Mouse (Mus musculus) hindbrain, postnatal 0 days (tissue): ENCODE measurements around the gene Plcb1. TPM values are rescaled to one million over a fixed set of nuclear protein-coding genes. Genes with fewer than 3 reads are reported as not detected.

Source experiments
- ATAC-seq: fragments of 200-750 bp; cut with Nextera tagmentation; 2 replicates; pipeline ENCODE4 v1.8.0; 2017; ENCODE audit warnings: mild to moderate bottlenecking, moderate TSS enrichment, moderate library complexity
- DNase-seq: peaks from one replicate; pipeline ENCODE4 v3.0.0-alpha.2; 2015; ENCODE audit warnings: low spot score
- H3K27ac ChIP-seq: fragments of 300-500 bp; sonication (generic); 2 replicates; pipeline ENCODE4 v1.5.1; 2014; ENCODE audit warnings: mild to moderate bottlenecking
- H3K27me3 ChIP-seq: fragments of 300-500 bp; sonication (generic); 2 replicates; pipeline ENCODE4 v1.6.1; 2014; ENCODE audit warnings: low read length, mixed read lengths; ENCODE audit not compliant: insufficient read depth
- H3K36me3 ChIP-seq: fragments of 300-500 bp; sonication (generic); 2 replicates; pipeline ENCODE4 v1.6.1; 2014; ENCODE audit warnings: low read length, mixed read lengths; ENCODE audit not compliant: insufficient read depth
- H3K4me1 ChIP-seq: fragments of 300-500 bp; sonication (generic); 2 replicates; pipeline ENCODE4 v1.6.1; 2014; ENCODE audit warnings: antibody characterized with exemption, low read length, mixed read lengths; ENCODE audit not compliant: insufficient read depth
- H3K4me2 ChIP-seq: fragments of 300-500 bp; sonication (generic); 2 replicates; pipeline ENCODE4 v1.6.1; 2014; ENCODE audit warnings: low read depth, mild to moderate bottlenecking, low read length, moderate library complexity, mixed read lengths
- H3K4me3 ChIP-seq: fragments of 300-500 bp; sonication (generic); 2 replicates; pipeline ENCODE4 v1.5.1; 2014; ENCODE audit warnings: low read length
- H3K9ac ChIP-seq: fragments of 300-500 bp; sonication (generic); replicated peaks from 2 replicates; pipeline ENCODE4 v1.6.1; 2014; ENCODE audit warnings: mild to moderate bottlenecking, low read length, moderate library complexity, mixed read lengths
- H3K9me3 ChIP-seq: fragments of 300-500 bp; sonication (generic); 2 replicates; pipeline ENCODE4 v1.6.1; 2016; ENCODE audit warnings: low read length, mixed read lengths
- CTCF ChIP-seq: IDR thresholded peaks from 2 replicates; pipeline ENCODE4 v1.5.1; 2016; ENCODE audit warnings: antibody characterized with exemption, control low read depth, low read depth
- whole genome bisulfite sequencing: fragments of 180-500 bp; shearing (Covaris S2); extraction: QIAGEN DNeasy Blood & Tissue Kit; methylation state at CpG from one replicate; pipeline ENCODE4 v1.1.7; 2014; 5-methylcytosine and 5-hydroxymethylcytosine counted together
- polyA plus RNA-seq: library from polyadenylated mRNA; unstranded; fragments of >200 nt; fragmentation: Nextera tagmentation; extraction: Ambion mirVana; gene quantifications from 2 replicates; pipeline ENCODE4 v1.2.1, GENCODE M21; 2015
- total RNA-seq: library from RNA; depleted of rRNA; stranded (reverse); fragments of >200 nt; gene quantifications from 2 replicates; pipeline ENCODE4 v1.2.3, GENCODE M21; 2014

Plcb1 gene
- total and polyA plus RNA-seq, 2 experiments from 2014 or later, result 47.4 to 48.8 TPM

GRCm38 (mm10) chr2:134780316-134780715 is 5.6 kb upstream of the Plcb1 start:
- Histone ChIP-seq H3K27me3 (no peaks in the 10 kb centered on the region), H3K4me3 (no peak overlapping the region), H3K27ac (no peak overlapping the region), H3K4me2 (no peak overlapping the region), H3K4me1 (no peaks in the 10 kb centered on the region), H3K9me3 (no peaks in the 10 kb centered on the region), H3K36me3 (no peaks in the 10 kb centered on the region), H3K9ac (no peak overlapping the region)
- TF ChIP-seq CTCF, result no peak
- ATAC-seq, result no peak
- DNase-seq, result no peak

GRCm38 (mm10) chr2:134786856-134787250 is 986 bp downstream of the Plcb1 start:
- Histone ChIP-seq H3K4me1 (0 out of 2 replicates have a peak, but pooled peaks cover 4% of the 10 kb centered on the region), H3K4me3 (peak overlapping the region; percentile 81), H3K27ac (no peak overlapping the region), H3K9me3 (no peaks in the 10 kb centered on the region), H3K36me3 (no peaks in the 10 kb centered on the region), H3K27me3 (no peaks in the 10 kb centered on the region), H3K9ac (peak overlapping the region; percentile 78), H3K4me2 (peak overlapping the region; percentile 88)
- no peak for TF ChIP-seq CTCF
- ATAC-seq, result no peak
- DNase-seq, result peak; percentile 28
- WGBS, result 7% methylated on average over 6 of the region's 6 CpGs

- peak; percentile 20 for DNase-seq
- Histone ChIP-seq H3K36me3 (no peaks in the 10 kb centered on the region), H3K27ac (no peak overlapping the region), H3K9ac (peak overlapping the region; percentile 10; the same call in 1 of the 2 replicates), H3K9me3 (no peaks in the 10 kb centered on the region), H3K4me2 (peak overlapping the region; percentile 88), H3K4me1 (0 out of 2 replicates have a peak, but pooled peaks cover 4% of the 10 kb centered on the region), H3K27me3 (no peaks in the 10 kb centered on the region), H3K4me3 (peak overlapping the region; percentile 81)
- WGBS, result 42% methylated on average over 12 of the region's 12 CpGs
- no peak for ATAC-seq
- no peak for TF ChIP-seq CTCF
These were observed 1.6 kb downstream of the Plcb1 start for GRCm38 (mm10) chr2:134787336-134788095.

GRCm38 (mm10) chr2:134792926-134793325 is 7.1 kb downstream of the Plcb1 start:
- Histone ChIP-seq H3K36me3 (no peaks in the 10 kb centered on the region), H3K4me2 (no peak overlapping the region), H3K9me3 (no peaks in the 10 kb centered on the region), H3K4me1 (0 out of 2 replicates have a peak, but pooled peaks cover 4% of the 10 kb centered on the region), H3K27ac (no peak overlapping the region), H3K27me3 (no peaks in the 10 kb centered on the region), H3K4me3 (no peak overlapping the region), H3K9ac (no peak overlapping the region)
- WGBS, result 83% methylated on average over 7 of the region's 7 CpGs
- DNase-seq (no peak), ATAC-seq (no peak)
- TF ChIP-seq CTCF, result no peak

DNA sequence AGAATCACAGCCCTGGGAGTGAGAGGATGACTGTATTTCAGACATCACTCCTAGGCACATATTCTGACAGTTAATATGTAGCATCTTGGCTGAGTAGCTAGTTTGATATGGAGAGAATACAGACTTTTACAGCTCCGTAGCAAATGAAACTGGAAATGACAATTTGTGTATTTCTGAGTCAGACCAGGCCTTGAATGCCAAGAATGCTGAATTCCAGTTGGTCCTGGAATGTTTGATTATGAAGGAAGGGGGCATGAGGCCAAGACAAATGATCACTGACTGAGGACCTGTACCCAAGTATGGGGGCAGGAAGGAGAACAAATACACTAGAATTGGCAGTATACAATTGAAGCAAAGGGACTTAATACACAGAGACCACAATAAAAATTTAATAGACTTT is 14.4 kb downstream of the Plcb1 start:
- no peak for TF ChIP-seq CTCF
- Histone ChIP-seq H3K4me2 (no peak overlapping the region), H3K4me3 (no peak overlapping the region), H3K27ac (no peak overlapping the region), H3K9ac (no peak overlapping the region), H3K9me3 (no peaks in the 10 kb centered on the region), H3K27me3 (no peaks in the 10 kb centered on the region), H3K36me3 (no peaks in the 10 kb centered on the region), H3K4me1 (no peaks in the 10 kb centered on the region)
- WGBS, result 77% methylated on average over 1 of the region's 1 CpGs
- ATAC-seq (no peak), DNase-seq (no peak)

- Histone ChIP-seq H3K27ac (no peak overlapping the region), H3K9me3 (no peaks in the 10 kb centered on the region), H3K4me3 (no peak overlapping the region), H3K4me1 (peaks cover 6% of the 10 kb centered on the region; the same call in 1 of the 2 replicates), H3K4me2 (0 out of 2 replicates have a peak overlapping the region, but pooled peaks have one; percentile 13), H3K9ac (no peak overlapping the region), H3K27me3 (no peaks in the 10 kb centered on the region), H3K36me3 (no peaks in the 10 kb centered on the region)
- 44% methylated on average over 11 of the region's 11 CpGs for WGBS
- ATAC-seq, result 0 out of 2 replicates have a peak, but pooled peaks have one; percentile 51
- no peak for TF ChIP-seq CTCF
- peak; percentile 57 for DNase-seq
These were observed 30.5 kb downstream of the Plcb1 start for GRCm38 (mm10) chr2:134816383-134816782.
